Mouse (Mus musculus) G1E (cell line): ENCODE measurements around the gene Srebf2. TPM values are rescaled to one million over a fixed set of nuclear protein-coding genes. Genes with fewer than 3 reads are reported as not detected.

Experiments
- ATAC-seq: 2 replicates; pipeline ENCODE4 v1.8.0; 2016; ENCODE audit warnings: mild to moderate bottlenecking; ENCODE audit not compliant: insufficient number of reproducible peaks, poor library complexity, low FRiP score, severe bottlenecking; ENCODE audit errors: extremely low read depth
- DNase-seq: peaks from one replicate; pipeline ENCODE4 v3.0.0; 2012; ENCODE audit warnings: low spot score
- H3K27me3 ChIP-seq: 2 replicates; pipeline ENCODE4 v1.6.1; 2012; ENCODE audit warnings: mild to moderate bottlenecking, low read length, inconsistent platforms; ENCODE audit not compliant: insufficient read depth
- H3K36me3 ChIP-seq: replicated peaks from 2 replicates; pipeline ENCODE3; 2012; ENCODE audit warnings: mild to moderate bottlenecking, inconsistent platforms
- H3K4me1 ChIP-seq: 2 replicates; pipeline ENCODE4 v1.6.1; 2012; ENCODE audit warnings: low read depth, low read length, inconsistent platforms, mixed read lengths; ENCODE audit not compliant: insufficient read depth
- H3K4me3 ChIP-seq: 2 replicates; pipeline ENCODE4 v1.5.1; 2012; ENCODE audit warnings: low read depth, mild to moderate bottlenecking, inconsistent platforms, low read length, moderate library complexity, mixed read lengths
- H3K9me3 ChIP-seq: replicated peaks from 2 replicates; pipeline ENCODE4 v1.6.1; 2012; ENCODE audit warnings: inconsistent platforms
- CTCF ChIP-seq: IDR thresholded peaks from 2 replicates; pipeline ENCODE4 v1.5.1; 2012; ENCODE audit warnings: low read depth, low read length, inconsistent platforms, mixed read lengths
- GATA1 ChIP-seq: IDR thresholded peaks from 2 replicates; pipeline ENCODE4 v1.6.1; 2012; ENCODE audit warnings: borderline replicate concordance, low read length, inconsistent platforms, mixed read lengths
- GATA2 ChIP-seq: IDR thresholded peaks from 2 replicates; pipeline ENCODE4 v1.6.1; 2012; ENCODE audit warnings: low read depth, low read length, inconsistent platforms, borderline replicate concordance
- POLR2AphosphoS5 ChIP-seq: IDR thresholded peaks from 2 replicates; pipeline ENCODE4 v1.6.1; 2012; ENCODE audit warnings: low read depth, low read length, inconsistent platforms; ENCODE audit not compliant: insufficient replicate concordance
- TAL1 ChIP-seq: conservative IDR thresholded peaks from 2 replicates; pipeline ENCODE4 v1.6.1; 2012; ENCODE audit warnings: low read depth, low read length, inconsistent platforms, mixed read lengths
- polyA plus RNA-seq: library from polyadenylated mRNA; stranded (reverse); fragments of >175 nt; gene quantifications from 2 replicates; pipeline ENCODE4 v1.2.3, GENCODE M21; 2012
- total RNA-seq, 2 experiments: library from RNA; stranded (forward) in 1 of 2; stranded (reverse) in 1 of 2; fragments of 200-1000 nt in 1 of 2; fragments of >200 nt in 1 of 2; fragmentation: Nextera tagmentation in 1 of 2; gene quantifications; 2 replicates each; pipeline ENCODE4 v1.2.3; 2014 to 2017

Gene Srebf2
- total and polyA plus RNA-seq, 3 experiments = 48.5 to 440 (median 164) TPM

GRCm38 (mm10) chr15:82166240-82167100 lies 19.5 kb downstream of the Srebf2 start:
- no peaks in the 10 kb centered on the region for H3K27me3 ChIP-seq
- TF ChIP-seq TAL1 = no peak
- TF ChIP-seq POLR2AphosphoS5 = no peak
- TF ChIP-seq GATA1 = no peak
- TF ChIP-seq CTCF = no peak
- no peak for TF ChIP-seq GATA2
- ATAC-seq (peak; percentile 12; the same call in 1 of the 2 replicates), DNase-seq (no peak)
- peaks cover 73% of the 10 kb centered on the region for H3K4me1 ChIP-seq
- no peaks in the 10 kb centered on the region for H3K9me3 ChIP-seq
- H3K4me3 ChIP-seq = peak overlapping the region; percentile 66; the same call in 1 of the 2 replicates
- H3K36me3 ChIP-seq = peaks cover 63% of the 10 kb centered on the region

DNA sequence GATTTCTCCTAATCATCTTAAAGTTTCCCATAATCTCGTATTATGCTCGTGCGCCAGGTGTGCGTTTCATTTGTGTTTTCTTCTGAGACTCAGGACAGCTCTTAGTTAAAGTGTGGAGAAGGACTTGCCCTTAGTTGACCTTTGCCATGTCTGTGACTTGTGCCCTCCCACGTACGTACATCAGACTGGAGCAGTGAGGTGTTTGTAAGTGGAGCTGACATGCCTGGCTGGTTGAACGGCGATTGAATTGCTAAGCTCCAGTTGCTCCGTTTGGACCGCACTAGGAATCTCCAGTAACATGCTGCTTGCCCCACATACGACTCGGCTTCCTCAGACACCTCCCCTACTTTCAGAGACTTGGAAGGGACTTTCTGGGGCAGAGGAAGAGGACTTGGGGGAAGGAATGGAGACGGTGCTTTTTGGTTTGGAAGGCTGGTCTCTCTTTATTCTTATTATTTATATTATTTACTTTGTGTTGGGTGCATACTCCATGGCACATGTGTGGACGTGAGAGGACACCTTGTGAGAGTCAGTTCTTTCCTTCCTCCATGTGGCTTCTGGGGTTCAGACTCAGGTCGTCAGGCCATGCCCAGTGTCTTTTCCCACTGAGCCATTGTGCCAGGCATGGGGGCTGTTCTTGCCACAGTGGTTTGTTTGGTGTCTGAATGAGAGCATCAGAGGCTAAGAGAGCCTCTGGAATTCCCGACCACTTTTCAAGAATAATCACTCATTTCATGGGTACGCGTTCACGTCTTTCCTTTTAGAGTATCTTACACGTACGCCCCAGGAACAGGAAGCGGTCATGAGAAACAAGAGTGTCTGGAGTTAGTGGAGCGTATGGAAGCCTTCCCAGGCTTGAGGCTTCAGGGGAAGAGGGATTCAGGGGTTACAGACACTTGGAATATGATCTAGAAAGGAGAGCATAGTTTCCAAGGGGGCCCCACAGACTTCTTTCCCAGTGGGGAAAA lies 20.5 kb downstream of the Srebf2 start:
- H3K27me3 ChIP-seq = no peaks in the 10 kb centered on the region
- TF ChIP-seq GATA1 (no peak), POLR2AphosphoS5 (no peak), TAL1 (no peak), CTCF (no peak), GATA2 (no peak)
- no peak for DNase-seq
- ATAC-seq = no peak
- no peaks in the 10 kb centered on the region for H3K9me3 ChIP-seq
- no peak overlapping the region; the same call in 1 of the 2 replicates for H3K4me3 ChIP-seq
- peaks cover 68% of the 10 kb centered on the region for H3K36me3 ChIP-seq
- peaks cover 63% of the 10 kb centered on the region for H3K4me1 ChIP-seq

DNA sequence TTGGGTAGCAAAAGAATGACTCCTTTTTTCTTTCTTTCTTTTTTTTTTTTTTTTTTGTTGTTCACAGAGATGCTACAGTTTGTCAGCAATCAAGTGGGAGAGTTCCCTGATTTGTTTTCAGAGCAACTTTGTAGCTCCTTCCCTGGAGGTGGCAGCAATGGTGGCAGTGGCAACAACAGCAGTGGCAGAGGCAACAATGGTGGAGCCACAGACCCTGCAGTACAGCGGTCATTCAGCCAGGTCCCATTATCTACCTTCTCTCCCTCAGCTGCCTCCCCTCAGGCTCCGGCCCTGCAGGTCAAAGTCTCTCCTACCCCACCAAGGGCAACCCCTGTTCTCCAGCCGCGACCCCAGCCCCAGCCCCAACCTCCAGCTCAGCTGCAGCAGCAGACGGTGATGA lies 22.7 kb downstream of the Srebf2 start:
- ATAC-seq (no peak), DNase-seq (no peak)
- no peaks in the 10 kb centered on the region for H3K9me3 ChIP-seq
- TF ChIP-seq CTCF = no peak
- no peak for TF ChIP-seq TAL1
- TF ChIP-seq GATA1 = no peak
- TF ChIP-seq GATA2 = no peak
- no peak for TF ChIP-seq POLR2AphosphoS5
- H3K36me3 ChIP-seq = peaks cover 83% of the 10 kb centered on the region
- no peak overlapping the region for H3K4me3 ChIP-seq
- H3K27me3 ChIP-seq = no peaks in the 10 kb centered on the region
- peaks cover 44% of the 10 kb centered on the region for H3K4me1 ChIP-seq

DNA sequence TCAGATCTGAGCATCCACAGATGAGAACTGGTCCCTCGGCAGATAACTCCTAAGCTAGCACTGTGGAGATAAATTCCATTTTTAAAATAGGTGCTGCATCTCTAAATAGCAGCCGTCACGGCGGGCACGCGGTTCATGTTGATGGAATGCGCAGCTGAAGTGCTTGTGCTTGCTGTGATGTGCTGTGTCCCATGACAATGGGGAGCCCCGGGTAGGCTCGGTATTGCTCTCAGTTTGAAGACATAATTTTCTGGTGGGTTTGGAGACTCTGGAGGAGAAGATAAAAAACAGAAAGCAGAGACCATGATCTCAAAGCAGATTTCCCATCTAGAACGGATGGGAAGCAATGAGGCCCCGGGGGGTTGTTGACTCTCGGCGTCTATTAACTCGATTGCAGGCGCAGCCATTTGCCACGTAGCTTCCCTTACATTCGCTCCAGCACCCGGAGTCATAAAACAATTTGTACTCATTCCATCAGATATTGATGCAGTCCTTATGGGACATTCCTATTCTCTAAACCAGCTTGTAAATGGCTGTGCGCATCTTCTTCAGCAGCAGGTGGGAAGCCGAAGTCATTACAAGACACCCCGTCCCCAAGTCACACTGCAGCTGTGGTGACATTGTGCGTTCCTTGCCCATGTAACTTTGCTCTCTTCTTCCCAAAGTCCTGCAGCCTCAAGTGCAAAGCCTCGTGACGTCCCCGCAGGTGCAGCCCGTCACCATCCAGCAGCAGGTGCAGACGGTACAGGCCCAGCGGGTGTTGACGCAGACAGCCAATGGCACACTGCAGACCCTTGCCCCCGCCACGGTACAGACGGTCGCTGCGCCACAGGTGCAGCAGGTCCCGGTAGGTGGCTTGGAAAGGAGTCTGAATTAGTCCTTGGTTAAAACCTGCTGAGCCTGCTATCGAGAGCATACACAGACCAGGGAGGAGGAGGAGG lies 23.7 kb downstream of the Srebf2 start:
- no peaks in the 10 kb centered on the region for H3K27me3 ChIP-seq
- no peak for TF ChIP-seq TAL1
- no peak for TF ChIP-seq GATA1
- TF ChIP-seq POLR2AphosphoS5 = no peak
- TF ChIP-seq CTCF = no peak
- no peak for TF ChIP-seq GATA2
- H3K36me3 ChIP-seq = peaks cover 93% of the 10 kb centered on the region
- ATAC-seq (no peak), DNase-seq (no peak)
- peaks cover 35% of the 10 kb centered on the region for H3K4me1 ChIP-seq
- H3K4me3 ChIP-seq = no peak overlapping the region
- H3K9me3 ChIP-seq = no peaks in the 10 kb centered on the region

GRCm38 (mm10) chr15:82172648-82173047 lies 25.7 kb downstream of the Srebf2 start:
- TF ChIP-seq GATA2 = no peak
- TF ChIP-seq TAL1 = no peak
- no peak for TF ChIP-seq POLR2AphosphoS5
- H3K36me3 ChIP-seq = peaks cover 98% of the 10 kb centered on the region
- no peak for ATAC-seq

More at GRCm38 (mm10) chr15:82172648-82173047, 25.7 kb downstream of the Srebf2 start:
- H3K4me1 ChIP-seq = peaks cover 15% of the 10 kb centered on the region
- no peak overlapping the region for H3K4me3 ChIP-seq
- H3K27me3 ChIP-seq = no peaks in the 10 kb centered on the region
- DNase-seq = no peak
- H3K9me3 ChIP-seq = no peaks in the 10 kb centered on the region
